Mouse (Mus musculus) mouse trophoblast stem cell (cell line): Measurements from ENCODE around the gene Dnah3.

Experiments
- in situ Hi-C, 2 experiments: fragments of 300-500 bp; cut with MseI, MboI; formaldehyde crosslinking; loops; 2 replicates in 1 of 2; 3 replicates in 1 of 2; pipeline ENCODE4 v1.15.1; 2025

Dnah3 gene

DNA sequence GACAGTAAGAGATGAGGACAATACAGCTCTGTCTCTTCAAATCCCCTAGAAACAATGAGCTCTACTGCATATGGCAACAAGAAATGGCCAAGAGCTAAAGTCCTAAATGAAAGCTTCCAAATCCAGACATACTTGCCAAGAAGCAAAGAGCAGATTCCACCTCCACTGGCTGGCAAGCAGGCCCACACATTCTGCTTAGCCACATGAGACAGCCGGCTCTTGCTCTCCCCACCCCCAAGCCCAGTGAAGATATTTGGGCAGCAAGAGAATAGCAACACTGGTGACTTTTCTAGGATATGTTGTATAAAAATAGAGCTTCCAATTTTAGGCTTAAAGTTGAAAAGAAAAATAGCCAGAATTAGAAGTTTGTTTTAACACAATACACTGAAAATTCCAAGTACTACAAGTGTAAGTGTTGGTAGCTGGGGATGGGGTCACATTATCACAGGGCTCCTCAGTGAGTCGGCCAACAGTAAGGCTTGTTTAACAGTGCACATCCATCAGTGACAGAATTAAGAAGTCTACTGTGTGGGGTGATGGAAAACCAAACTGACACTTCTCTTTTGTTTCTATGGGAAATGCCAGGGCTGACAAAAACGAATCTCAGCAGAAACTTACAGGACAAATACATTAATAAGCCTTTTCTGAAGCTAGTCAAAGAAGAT is 219.2 kb downstream of the Dnah3 start:
- in situ Hi-C loops, result no loop called here

DNA sequence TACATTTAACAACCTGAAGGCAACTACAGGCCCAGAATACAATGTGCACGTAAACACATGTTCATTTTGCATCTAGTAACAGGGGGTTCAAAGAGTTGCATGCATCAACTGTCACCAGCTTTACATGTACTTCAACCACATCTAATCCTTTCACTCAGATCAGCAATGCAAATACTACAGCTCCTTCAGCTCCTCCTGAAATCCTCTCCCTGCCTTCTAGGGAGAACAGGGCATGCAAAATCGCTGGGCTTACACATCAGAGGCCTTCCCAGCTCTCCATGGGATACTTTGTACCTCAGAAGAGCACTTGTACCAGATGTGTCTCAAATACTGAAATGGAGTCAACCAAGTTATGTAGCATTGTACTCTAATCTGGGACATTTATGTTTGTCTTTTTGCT is 222.0 kb downstream of the Dnah3 start:
- in situ Hi-C loops, result loop anchor here in 1 of 2 experiments (25.0 kb wide), 1 partner anchor 464 kb away; the partner anchor contains the start of gene Abca15
